Mouse (Mus musculus): Measurements from ENCODE around the gene Klk11. TPM values are rescaled to one million over a fixed set of nuclear protein-coding genes. Genes with fewer than 3 reads are reported as not detected.

The Klk11 gene
- total and polyA plus RNA-seq, 3 experiments, result not detected

GRCm38 (mm10) chr7:43774802-43775201 is 398 bp downstream of the Klk11 start:
- Histone ChIP-seq H3K27me3 (ENCODE audit: control insufficient read depth in 1 of 2, insufficient read depth in 2 of 2, low read length in 2 of 2) (no peaks in the 10 kb centered on the region), H3K4me1 (ENCODE audit: control insufficient read depth in 1 of 2, insufficient read depth in 2 of 2, low read length in 2 of 2) (no peaks in the 10 kb centered on the region), H3K9ac (ENCODE audit: control insufficient read depth, low read depth, low read length, poor library complexity, severe bottlenecking) (no peak overlapping the region), H3K36me3 (ENCODE audit: control insufficient read depth in 1 of 2, insufficient read depth in 2 of 2, low read length in 2 of 2) (no peaks in the 10 kb centered on the region), H3K4me3 (ENCODE audit: control insufficient read depth in 1 of 2, insufficient read depth in 1 of 2, low read depth in 2 of 2, low read length in 2 of 2) (no peak overlapping the region), H3K79me2 (ENCODE audit: control insufficient read depth, insufficient read depth, low read length, poor library complexity) (no peaks in the 10 kb centered on the region), H3K27ac (ENCODE audit: control insufficient read depth, low read depth, low read length) (no peak overlapping the region), H3K9me3 (replicated peaks; ENCODE audit: insufficient read depth, low read length) (no peaks in the 10 kb centered on the region)
- TF ChIP-seq ZKSCAN1 (IDR thresholded peaks at IDR 0.05; ENCODE audit: low read depth, low read length) (no peak), MXI1 (IDR thresholded peaks at IDR 0.05; ENCODE audit: low read depth, low read length) (no peak), MAX (IDR thresholded peaks at IDR 0.05; ENCODE audit: low read length) (no peak), ELF1 (IDR thresholded peaks at IDR 0.05; ENCODE audit: low read depth, low read length) (no peak), USF2 (IDR thresholded peaks at IDR 0.05; ENCODE audit: borderline replicate concordance in 1 of 2, insufficient read depth in 1 of 2, low read depth in 1 of 2, low read length in 2 of 2) (no peak), KAT2A (conservative IDR thresholded peaks at IDR 0.05; ENCODE audit: low read depth, low read length) (no peak), MAFK (IDR thresholded peaks at IDR 0.05; ENCODE audit: borderline replicate concordance, low read depth, low read length) (no peak), ZMIZ1 (IDR thresholded peaks at IDR 0.05; ENCODE audit: low read depth, low read length) (no peak), E2F4 (IDR thresholded peaks at IDR 0.05; ENCODE audit: borderline replicate concordance, low read depth, low read length) (no peak)
- DNase-seq (ENCODE audit: low read depth, low spot score), result no peak

DNA sequence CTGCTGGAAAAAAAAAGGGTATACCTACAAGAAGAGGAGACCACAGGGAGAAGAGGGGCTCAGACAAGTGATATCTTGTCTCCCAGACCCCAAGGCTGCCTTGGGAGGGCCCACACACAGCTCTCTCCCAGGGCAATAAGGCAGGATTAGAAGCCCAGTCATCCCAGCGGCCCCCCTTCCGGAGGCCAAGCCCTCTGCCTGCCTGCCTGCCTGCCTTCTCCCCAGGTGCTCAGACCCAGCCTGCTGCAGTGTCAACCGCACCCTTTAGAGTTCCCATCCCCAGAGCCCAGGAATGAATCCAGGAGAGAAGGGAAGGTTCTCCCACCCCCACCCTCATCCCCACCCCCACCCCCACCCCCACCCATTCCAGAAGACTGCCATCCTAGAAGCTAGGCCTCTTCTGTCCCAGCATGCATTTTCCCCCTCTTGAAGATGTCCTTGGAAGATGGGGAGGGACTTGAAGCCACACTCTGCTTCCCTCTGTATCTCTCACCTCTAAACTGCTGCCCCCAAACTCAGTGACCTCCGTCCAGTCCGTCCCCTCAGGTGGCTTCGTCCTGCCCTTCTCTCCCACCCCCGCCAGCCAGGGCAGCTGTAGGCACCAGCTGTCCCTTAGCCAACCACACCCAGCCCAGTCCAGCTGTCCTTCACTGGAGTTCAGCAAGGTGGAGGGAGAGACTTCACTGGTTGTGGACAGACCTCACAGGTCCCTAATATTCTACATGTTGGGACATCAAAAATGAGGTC is 1.1 kb downstream of the Klk11 start:
- no peak for DNase-seq (ENCODE audit: low read depth, low spot score)
- TF ChIP-seq CTCF (IDR thresholded peaks at IDR 0.05 in 2 of 3, conservative IDR thresholded peaks at IDR 0.05 in 1 of 3; ENCODE audit: control insufficient read depth in 1 of 3, insufficient read depth in 1 of 3, low read depth in 2 of 3, low read length in 3 of 3, poor library complexity in 1 of 3, severe bottlenecking in 1 of 3) (no peak), ZNF384 (IDR thresholded peaks at IDR 0.05; ENCODE audit: low read depth, low read length) (no peak), MAZ (IDR thresholded peaks at IDR 0.05; ENCODE audit: low read depth, low read length) (no peak), TCF12 (IDR thresholded peaks at IDR 0.05; ENCODE audit: low read depth, low read length) (no peak)
- no peak overlapping the region for H3K9ac ChIP-seq (ENCODE audit: control insufficient read depth, low read depth, low read length, poor library complexity, severe bottlenecking)
- no peaks in the 10 kb centered on the region for H3K36me3 ChIP-seq (ENCODE audit: control insufficient read depth in 1 of 2, insufficient read depth in 2 of 2, low read length in 2 of 2)
- H3K4me3 ChIP-seq (ENCODE audit: control insufficient read depth in 1 of 2, insufficient read depth in 1 of 2, low read depth in 2 of 2, low read length in 2 of 2), result no peak overlapping the region
- H3K27me3 ChIP-seq (ENCODE audit: control insufficient read depth in 1 of 2, insufficient read depth in 2 of 2, low read length in 2 of 2), result no peaks in the 10 kb centered on the region
- H3K79me2 ChIP-seq (ENCODE audit: control insufficient read depth, insufficient read depth, low read length, poor library complexity), result no peaks in the 10 kb centered on the region
- H3K27ac ChIP-seq (ENCODE audit: control insufficient read depth, low read depth, low read length), result no peak overlapping the region
- no peaks in the 10 kb centered on the region for H3K4me1 ChIP-seq (ENCODE audit: control insufficient read depth in 1 of 2, insufficient read depth in 2 of 2, low read length in 2 of 2)
- no peaks in the 10 kb centered on the region for H3K9me3 ChIP-seq (replicated peaks; ENCODE audit: insufficient read depth, low read length)

GRCm38 (mm10) chr7:43776506-43776905 is 2.1 kb downstream of the Klk11 start:
- Histone ChIP-seq H3K9ac (ENCODE audit: control insufficient read depth, low read depth, low read length, poor library complexity, severe bottlenecking) (no peak overlapping the region), H3K36me3 (ENCODE audit: control insufficient read depth in 1 of 2, insufficient read depth in 2 of 2, low read length in 2 of 2) (no peaks in the 10 kb centered on the region), H3K4me3 (ENCODE audit: control insufficient read depth in 1 of 2, insufficient read depth in 1 of 2, low read depth in 2 of 2, low read length in 2 of 2) (no peak overlapping the region), H3K79me2 (ENCODE audit: control insufficient read depth, insufficient read depth, low read length, poor library complexity) (no peaks in the 10 kb centered on the region), H3K27ac (ENCODE audit: control insufficient read depth, low read depth, low read length) (no peak overlapping the region), H3K27me3 (ENCODE audit: control insufficient read depth in 1 of 2, insufficient read depth in 2 of 2, low read length in 2 of 2) (no peaks in the 10 kb centered on the region), H3K9me3 (replicated peaks; ENCODE audit: insufficient read depth, low read length) (no peaks in the 10 kb centered on the region), H3K4me1 (ENCODE audit: control insufficient read depth in 1 of 2, insufficient read depth in 2 of 2, low read length in 2 of 2) (no peaks in the 10 kb centered on the region)
- no peak for DNase-seq (ENCODE audit: low read depth, low spot score)
- TF ChIP-seq BHLHE40 (IDR thresholded peaks at IDR 0.05; ENCODE audit: borderline replicate concordance, low read depth, low read length), result no peak
- no peak for TF ChIP-seq JUND (IDR thresholded peaks at IDR 0.05; ENCODE audit: low read depth, low read length)
- no peak for TF ChIP-seq TAL1 (IDR thresholded peaks at IDR 0.05; ENCODE audit: low read length)
- TF ChIP-seq SIN3A (IDR thresholded peaks at IDR 0.05; ENCODE audit: low read length), result no peak
